In the genomic region with DNA sequence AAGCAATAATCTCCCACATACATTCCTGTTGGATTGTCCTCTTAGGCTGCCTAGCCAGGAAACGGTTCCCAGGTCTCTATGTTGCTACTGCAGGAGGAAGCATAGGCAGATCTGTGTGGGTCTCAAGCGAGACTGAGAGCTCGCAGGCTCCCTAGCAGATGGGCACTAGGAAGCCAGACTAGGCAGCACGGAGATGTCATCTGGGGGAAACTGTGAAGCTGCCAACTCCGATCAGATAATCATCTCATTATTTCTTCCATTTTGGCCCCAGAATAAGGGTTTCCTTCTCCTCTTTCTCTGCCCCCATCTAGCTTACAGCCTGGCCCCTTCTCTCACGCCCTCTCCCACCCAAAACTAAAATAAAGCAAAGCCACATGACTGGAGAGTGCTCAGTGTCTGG, we compare ENCODE assay signal across 29 mouse cellular contexts. TPM values are rescaled to one million over a fixed set of nuclear protein-coding genes. Genes with fewer than 3 reads are reported as not detected.
DNase-seq lines count a peak whose midpoint lies in the region; ATAC-seq lines count a peak whose summit lies in the region.
"Had no signal": no experiment of that assay in that cellular context is flagged by ENCODE, and none has a peak within 500 bp of the region (broad histone marks: within the 10 kb centered on the region; RNA-seq: fewer than 3 reads in every experiment).

No protein-coding gene starts in this region.

- WGBS in forebrain, embryonic 13.5 days, result 58% methylated on average over 6 of the region's 6 CpGs
- 73% methylated on average over 6 of the region's 6 CpGs for WGBS in forebrain, embryonic 11.5 days
- WGBS in intestine, embryonic 16.5 days, result 64% methylated on average over 6 of the region's 6 CpGs

- H3K4me1 ChIP-seq in forebrain, embryonic 13.5 days, result no peaks in the 10 kb centered on the region; the same call in 1 of the 2 replicates
- no peaks in the 10 kb centered on the region for H3K4me1 ChIP-seq in forebrain, embryonic 11.5 days (replicated peaks; ENCODE audit: control insufficient read depth, insufficient read depth, low read length)
- no peaks in the 10 kb centered on the region for H3K4me1 ChIP-seq in intestine, embryonic 16.5 days (ENCODE audit: control insufficient read depth, insufficient read depth, low read length)
- H3K4me1 ChIP-seq: neural tube, embryonic 15.5 days had no signal

- H3K27me3 ChIP-seq in forebrain, embryonic 13.5 days, result no peaks in the 10 kb centered on the region
- no peaks in the 10 kb centered on the region for H3K27me3 ChIP-seq in forebrain, embryonic 11.5 days (ENCODE audit: control insufficient read depth, insufficient read depth, low read length)
- H3K27me3 ChIP-seq in intestine, embryonic 16.5 days (replicated peaks; ENCODE audit: control insufficient read depth, insufficient read depth, low read length), result no peaks in the 10 kb centered on the region
- H3K27me3 ChIP-seq: hindbrain, embryonic 12.5 days; midbrain, embryonic 15.5 days; neural tube, embryonic 15.5 days had no signal

- no peaks in the 10 kb centered on the region for H3K36me3 ChIP-seq in forebrain, embryonic 13.5 days (ENCODE audit: poor library complexity, severe bottlenecking)
- H3K36me3 ChIP-seq in forebrain, embryonic 11.5 days (ENCODE audit: control insufficient read depth, insufficient read depth, low read length), result no peaks in the 10 kb centered on the region
- no peaks in the 10 kb centered on the region for H3K36me3 ChIP-seq in intestine, embryonic 16.5 days (ENCODE audit: control insufficient read depth, insufficient read depth, low read length)
- H3K36me3 ChIP-seq: embryonic facial prominence, embryonic 12.5 days; G1E; hindbrain, embryonic 12.5 days; midbrain, embryonic 15.5 days; neural tube, embryonic 15.5 days had no signal

- H3K9ac ChIP-seq in forebrain, embryonic 13.5 days, result no peak overlapping the region
- H3K9ac ChIP-seq in forebrain, embryonic 11.5 days (ENCODE audit: low read length), result no peak overlapping the region
- H3K9ac ChIP-seq in intestine, embryonic 16.5 days (ENCODE audit: low read depth, low read length), result no peak overlapping the region
- H3K9ac ChIP-seq: embryonic facial prominence, embryonic 12.5 days; hindbrain, embryonic 12.5 days; midbrain, embryonic 15.5 days; neural tube, embryonic 15.5 days had no signal

- no peaks in the 10 kb centered on the region for H3K9me3 ChIP-seq in forebrain, embryonic 13.5 days (replicated peaks)
- H3K9me3 ChIP-seq in forebrain, embryonic 11.5 days (ENCODE audit: control insufficient read depth, low read length), result no peaks in the 10 kb centered on the region
- no peaks in the 10 kb centered on the region for H3K9me3 ChIP-seq in intestine, embryonic 16.5 days (ENCODE audit: control insufficient read depth, low read length)
- H3K9me3 ChIP-seq: embryonic facial prominence, embryonic 12.5 days; hindbrain, embryonic 12.5 days; midbrain, embryonic 15.5 days; neural tube, embryonic 15.5 days had no signal

- DNase-seq in forebrain, embryonic 11.5 days (ENCODE audit: low spot score), result no peak
- DNase-seq in layer of hippocampus, adult 11-12 months (ENCODE audit: low spot score), result peak; percentile 57
- DNase-seq in layer of hippocampus, postnatal 25 days (ENCODE audit: extremely low spot score in 1 of 2, low spot score in 1 of 2), result no peak
- DNase-seq in brain, embryonic 18.5 days (ENCODE audit: low read depth, low spot score), result peak; percentile 24
- peak; percentile 62 for DNase-seq in layer of hippocampus, adult 9-11 months
- DNase-seq in neural tube, embryonic 10.5 days (ENCODE audit: extremely low spot score, low spot score), result no peak
- DNase-seq: adrenal gland, postnatal 10 days; cerebellum, adult 11-12 months; gastrocnemius, postnatal 25 days; heart, postnatal 14 days; kidney, postnatal 4 days; lung, adult 18-20 months; lung, postnatal 14 days; right cerebral cortex, postnatal 25 days; thymus, postnatal 14 days had no signal

- H3K4me2 ChIP-seq in forebrain, embryonic 13.5 days, result no peak overlapping the region
- no peak overlapping the region for H3K4me2 ChIP-seq in forebrain, embryonic 11.5 days (ENCODE audit: low read depth, low read length, severe bottlenecking)
- no peak overlapping the region for H3K4me2 ChIP-seq in intestine, embryonic 16.5 days (ENCODE audit: low read depth, low read length)
- H3K4me2 ChIP-seq: embryonic facial prominence, embryonic 12.5 days; heart, embryonic 11.5 days; hindbrain, embryonic 12.5 days; midbrain, embryonic 15.5 days; neural tube, embryonic 15.5 days had no signal

- H3K27ac ChIP-seq in forebrain, embryonic 13.5 days, result no peak overlapping the region
- H3K27ac ChIP-seq in forebrain, embryonic 11.5 days (ENCODE audit: low read depth, low read length), result no peak overlapping the region
- H3K27ac ChIP-seq in intestine, embryonic 16.5 days (ENCODE audit: low read length), result no peak overlapping the region
- H3K27ac ChIP-seq: embryonic facial prominence, embryonic 12.5 days; hindbrain, embryonic 12.5 days; midbrain, embryonic 15.5 days; neural tube, embryonic 15.5 days had no signal

- ATAC-seq in forebrain, embryonic 13.5 days, result peak; percentile 76
- ATAC-seq in forebrain, embryonic 11.5 days (replicated peaks; ENCODE audit: low FRiP score), result no peak
- ATAC-seq in intestine, embryonic 16.5 days, result no peak
- ATAC-seq: activated CD4-positive, CD25-positive, alpha-beta regulatory T cell, adult 4 months had no signal

- H3K4me3 ChIP-seq in forebrain, embryonic 13.5 days, result no peak overlapping the region
- no peak overlapping the region for H3K4me3 ChIP-seq in forebrain, embryonic 11.5 days (ENCODE audit: low read depth, low read length)
- H3K4me3 ChIP-seq in intestine, embryonic 16.5 days (ENCODE audit: low read length), result no peak overlapping the region
- H3K4me3 ChIP-seq: embryonic facial prominence, embryonic 12.5 days; erythroblast, embryonic 14.5 days; hindbrain, embryonic 12.5 days; midbrain, embryonic 15.5 days; myocyte; neural tube, embryonic 15.5 days had no signal

RNA-seq across cellular contexts. Expression of gene Pappa2, which starts 25.5 kb away (rescaled TPM):
- polyA plus RNA-seq in forebrain, embryonic 13.5 days (2015; fragmentation: Nextera tagmentation; extraction: Ambion mirVana), result 1.4 and 2.2 TPM in 2 replicates
- 1.1 and 1.5 TPM in 2 replicates for polyA plus RNA-seq in forebrain, embryonic 11.5 days (2014; fragmentation: Nextera tagmentation; extraction: Ambion mirVana)
- 1 to 10 TPM; 1.1 to 1.3 TPM for total RNA-seq in layer of hippocampus, postnatal 25 days (2021)
- 0.05 TPM in 2 replicates for polyA plus RNA-seq in intestine, embryonic 16.5 days (2015; fragmentation: Nextera tagmentation; extraction: Ambion mirVana)
- total RNA-seq: common myeloid progenitor, adult 5-6 weeks; liver, adult 2 months; megakaryocyte, adult 5-6 weeks had no signal
- polyA plus RNA-seq: erythroblast, embryonic 14.5 days; G1E; liver, adult 2 months had no signal

Comparison
In these comparisons a context has a peak if more than half of its experiments do, and no peak if none do; other contexts are left out.
1. DNase-seq: peak in layer of hippocampus, adult 11-12 months (single experiment), brain, embryonic 18.5 days (single experiment) and layer of hippocampus, adult 9-11 months (single experiment); none in forebrain, embryonic 11.5 days (single experiment), layer of hippocampus, postnatal 25 days (0 of 2) and neural tube, embryonic 10.5 days (single experiment).